ENCODE assay signal across 24 mouse cellular contexts in the genomic region with DNA sequence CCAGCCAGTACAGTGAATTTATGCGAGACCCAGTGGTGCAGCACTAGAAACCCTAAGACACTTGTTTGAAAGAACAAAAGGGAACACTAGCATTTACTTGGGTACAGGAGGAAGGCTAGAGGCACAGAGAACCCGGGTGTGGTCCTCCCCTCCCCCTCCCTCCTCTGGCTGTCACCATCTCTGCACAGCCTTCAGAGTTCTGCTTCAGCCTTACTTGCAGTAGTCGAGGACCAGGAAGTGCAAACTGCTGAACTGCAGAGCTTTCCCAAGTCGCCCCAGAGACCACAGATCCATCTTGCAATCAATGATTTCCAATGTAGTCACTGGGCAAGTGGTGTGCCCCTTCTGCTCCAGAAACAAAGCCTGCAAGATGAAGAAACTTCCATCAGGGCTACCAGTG. TPM values are rescaled to one million over a fixed set of nuclear protein-coding genes. Genes with fewer than 3 reads are reported as not detected.
DNase-seq lines count a peak whose midpoint lies in the region; ATAC-seq and TF ChIP-seq lines count a peak whose summit lies in the region.
"Had no signal": no experiment of that assay in that cellular context is flagged by ENCODE, and none has a peak within 500 bp of the region (broad histone marks: within the 10 kb centered on the region; RNA-seq: fewer than 3 reads in every experiment).

No protein-coding gene starts in this region.

- H3K9me3 ChIP-seq in forebrain, embryonic 15.5 days = no peaks in the 10 kb centered on the region
- H3K9me3 ChIP-seq: embryonic facial prominence, embryonic 10.5 days; heart, embryonic 15.5 days; intestine, embryonic 15.5 days; kidney, embryonic 15.5 days; midbrain, embryonic 13.5 days had no signal

- no peak for TF ChIP-seq CTCF in bone marrow macrophage, adult 2 months (IDR thresholded peaks at IDR 0.05; ENCODE audit: low read depth, low read length)

- WGBS in macrophage (ENCODE audit: missing documents) = 19% methylated on average over 4 of the region's 4 CpGs
- WGBS in forebrain, embryonic 15.5 days = 41% methylated on average over 4 of the region's 4 CpGs

- no peaks in the 10 kb centered on the region for H3K79me2 ChIP-seq in macrophage (ENCODE audit: inconsistent target)

- no peaks in the 10 kb centered on the region for H3K27me3 ChIP-seq in forebrain, embryonic 15.5 days
- H3K27me3 ChIP-seq: heart, embryonic 15.5 days; intestine, embryonic 15.5 days; kidney, embryonic 15.5 days; midbrain, embryonic 13.5 days had no signal

- peak overlapping the region; percentile 35 for H3K27ac ChIP-seq in bone marrow macrophage, adult 2 months (ENCODE audit: insufficient read depth, low read depth, low read length)
- peak overlapping the region; percentile 5; the same call in 1 of the 2 replicates for H3K27ac ChIP-seq in macrophage
- H3K27ac ChIP-seq in forebrain, embryonic 15.5 days (replicated peaks) = no peak overlapping the region
- H3K27ac ChIP-seq: embryonic facial prominence, embryonic 10.5 days; heart, embryonic 15.5 days; intestine, embryonic 15.5 days; kidney, embryonic 15.5 days; liver, embryonic 14.5 days; midbrain, embryonic 13.5 days had no signal

- no peak overlapping the region for H3K9ac ChIP-seq in forebrain, embryonic 15.5 days (replicated peaks)
- H3K9ac ChIP-seq: heart, embryonic 15.5 days; intestine, embryonic 15.5 days; kidney, embryonic 15.5 days; liver, embryonic 14.5 days; midbrain, embryonic 13.5 days had no signal

- H3K4me2 ChIP-seq in forebrain, embryonic 15.5 days (replicated peaks) = no peak overlapping the region
- H3K4me2 ChIP-seq: heart, embryonic 15.5 days; intestine, embryonic 15.5 days; kidney, embryonic 15.5 days; midbrain, embryonic 13.5 days had no signal

- H3K4me1 ChIP-seq in bone marrow macrophage, adult 2 months (ENCODE audit: control insufficient read depth, insufficient read depth, low read length) = peaks cover 21% of the 10 kb centered on the region
- H3K4me1 ChIP-seq in forebrain, embryonic 15.5 days = no peaks in the 10 kb centered on the region
- H3K4me1 ChIP-seq: embryonic facial prominence, embryonic 10.5 days; heart, embryonic 15.5 days; intestine, embryonic 15.5 days; midbrain, embryonic 13.5 days had no signal

- no peak overlapping the region for H3K4me3 ChIP-seq in bone marrow macrophage, adult 2 months (ENCODE audit: insufficient read depth, low read length)
- H3K4me3 ChIP-seq in macrophage (ENCODE audit: inconsistent target) = no peak overlapping the region
- no peak overlapping the region for H3K4me3 ChIP-seq in forebrain, embryonic 15.5 days
- H3K4me3 ChIP-seq: embryonic facial prominence, embryonic 10.5 days; heart, embryonic 15.5 days; intestine, embryonic 15.5 days; kidney, embryonic 15.5 days; midbrain, embryonic 13.5 days; myocyte had no signal

- TF ChIP-seq POLR2A in bone marrow macrophage, adult 2 months (IDR thresholded peaks at IDR 0.05; ENCODE audit: borderline replicate concordance, low read depth, low read length) = no peak

- no peak for ATAC-seq in forebrain, embryonic 15.5 days (replicated peaks)
- ATAC-seq in inflammation-experienced regulatory T-cells, adult 6 months = no peak
- ATAC-seq: forebrain, embryonic 14.5 days; intestine, embryonic 15.5 days; midbrain, embryonic 13.5 days had no signal

- no peaks in the 10 kb centered on the region for H3K36me3 ChIP-seq in macrophage (ENCODE audit: inconsistent target)
- H3K36me3 ChIP-seq in forebrain, embryonic 15.5 days = no peaks in the 10 kb centered on the region
- H3K36me3 ChIP-seq: embryonic facial prominence, embryonic 10.5 days; heart, embryonic 15.5 days; intestine, embryonic 15.5 days; kidney, embryonic 15.5 days; midbrain, embryonic 13.5 days had no signal

- DNase-seq in adrenal gland, postnatal 14 days = peak; percentile 11
- DNase-seq in adrenal gland, adult 2 months = no peak
- DNase-seq in thymus, postnatal 25 days = peak; percentile 22
- no peak for DNase-seq in retina, embryonic 14.5 days (ENCODE audit: low spot score)
- DNase-seq: B cell, adult 2 months; cerebellum, adult 11 months; cerebellum, postnatal 25 days; heart, adult 11 months; right cerebral cortex, adult 18-20 months had no signal

RNA-seq across cellular contexts. Expression of a gene that starts 7.6 kb away (rescaled TPM):
- not detected in 2 replicates for total RNA-seq in adrenal gland, postnatal 14 days (2021)
- total RNA-seq in adrenal gland, adult 2 months (2021) = under 1 TPM in 1 of 2 experiments, not detected in 1; 0.14 TPM
- polyA plus RNA-seq in adrenal gland, adult 2 months (2012; rRNA removed) = not detected in 2 replicates
- polyA plus RNA-seq in bone marrow macrophage, adult 2 months (2012; ENCODE audit: insufficient read depth, insufficient read length, missing spikeins) = not detected in 2 replicates
- under 1 TPM in 6 of 26 experiments, not detected in 20; 0.37 to 0.64 (median 0.42) TPM for total RNA-seq in macrophage (2018; cell fraction: chromatin; rRNA removed)
- total RNA-seq in macrophage (2018; cell fraction: cytosol; rRNA removed) = under 1 TPM in 2 of 26 experiments, not detected in 24; 0.06 to 0.08 TPM
- total RNA-seq in macrophage (2018; cell fraction: nucleus; rRNA removed) = under 1 TPM in 3 of 26 experiments, not detected in 23; 0.22 to 0.54 (median 0.34) TPM
- 0.09 TPM in 1 of 3 replicates, not detected in the others for polyA plus RNA-seq in macrophage (2018)
- polyA plus RNA-seq in forebrain, embryonic 15.5 days (2015; fragmentation: Nextera tagmentation; extraction: Ambion mirVana) = 0.15 and 0.31 TPM in 2 replicates
- polyA plus RNA-seq in inflammation-experienced regulatory T-cells, adult 6 months (2017; shearing (Covaris generic)) = not detected
- total RNA-seq: gastrocnemius, adult 18-20 months; left cerebral cortex, postnatal 36 days; neutrophil, adult 5-6 weeks had no signal
- polyA plus RNA-seq: embryonic facial prominence, embryonic 10.5 days; heart, embryonic 15.5 days; intestine, embryonic 15.5 days; kidney, embryonic 15.5 days; midbrain, embryonic 13.5 days; myocyte had no signal

RNA-seq across cellular contexts. Expression of a gene that starts 39.0 kb away (rescaled TPM):
- total RNA-seq in adrenal gland, postnatal 14 days (2021) = 72.4 and 75.7 TPM in 2 replicates
- total RNA-seq in adrenal gland, adult 2 months (2021) = 100 to 1,000 TPM in 1 of 2 experiments, 10 to 100 TPM in 1; 63.7 to 101 TPM
- polyA plus RNA-seq in adrenal gland, adult 2 months (2012; rRNA removed) = 76.4 and 110 TPM in 2 replicates
- polyA plus RNA-seq in bone marrow macrophage, adult 2 months (2012; ENCODE audit: insufficient read depth, insufficient read length, missing spikeins) = 96.4 and 109 TPM in 2 replicates
- total RNA-seq in macrophage (2018; cell fraction: chromatin; rRNA removed) = 10 to 100 TPM in 17 of 26 experiments, 1 to 10 TPM in 9; 3.3 to 29.2 (median 14.6) TPM
- 100 to 1,000 TPM in 9 of 26 experiments, 10 to 100 TPM in 17; 71.0 to 128 (median 94.6) TPM for total RNA-seq in macrophage (2018; cell fraction: cytosol; rRNA removed)
- 10 to 100 TPM; 11.7 to 54.8 (median 26.2) TPM for total RNA-seq in macrophage (2018; cell fraction: nucleus; rRNA removed)
- 113 to 148 TPM (median 123 TPM) in 3 replicates for polyA plus RNA-seq in macrophage (2018)
- polyA plus RNA-seq in forebrain, embryonic 15.5 days (2015; fragmentation: Nextera tagmentation; extraction: Ambion mirVana) = 179 and 187 TPM in 2 replicates
- 100 to 1,000 TPM in 2 of 3 experiments, 10 to 100 TPM in 1; 98.2 to 121 (median 115) TPM for polyA plus RNA-seq in inflammation-experienced regulatory T-cells, adult 6 months (2017; shearing (Covaris generic))

Comparison
In these comparisons a context has a peak if more than half of its experiments do, and no peak if none do; other contexts are left out.
1. DNase-seq: peak in adrenal gland, postnatal 14 days (single experiment) and thymus, postnatal 25 days (single experiment); none in adrenal gland, adult 2 months (single experiment) and retina, embryonic 14.5 days (single experiment).